Mouse (Mus musculus) cerebellum, adult 2 months (tissue): Measurements from ENCODE around the gene Nrap.
"Not testable (repeated sequence)": the region's sequence is repeated elsewhere in the genome, so short reads cannot be mapped to it uniquely, and the experiment has no call there.

Source experiments
- CTCF ChIP-seq: fragments of 200-500 bp; IDR thresholded peaks from 2 replicates; pipeline ENCODE4 v1.5.1; 2011; ENCODE audit warnings: low read depth, mild to moderate bottlenecking, control low read depth, low read length, moderate library complexity, borderline replicate concordance; ENCODE audit not compliant: insufficient read depth
- POLR2A ChIP-seq: fragments of 200-500 bp; IDR thresholded peaks from 2 replicates; pipeline ENCODE4 v1.6.1; 2011; ENCODE audit warnings: low read length, control low read depth, borderline replicate concordance; ENCODE audit not compliant: insufficient read depth

- not testable (repeated sequence) for TF ChIP-seq CTCF, POLR2A
These were observed 32.5 kb downstream of the Nrap start for GRCm38 (mm10) chr19:56357374-56357708.
